Mouse (Mus musculus) heart, adult 11 months (tissue): Measurements from ENCODE around the gene Pim3.

Source experiments
- DNase-seq: peaks from one replicate; pipeline ENCODE4 v3.0.0; 2022

Gene Pim3

GRCm38 (mm10) chr15:88859206-88859970, 2.6 kb upstream of the Pim3 start:
- DNase-seq: peak; percentile 90

GRCm38 (mm10) chr15:88860781-88861180, 1.2 kb upstream of the Pim3 start:
- peak; percentile 95 for DNase-seq

- DNase-seq: peak; percentile 97
Observed at GRCm38 (mm10) chr15:88862881-88863694, 1.1 kb downstream of the Pim3 start.

- peak; percentile 100 for DNase-seq
Observed at GRCm38 (mm10) chr15:88863695-88864231, 1.8 kb downstream of the Pim3 start.

GRCm38 (mm10) chr15:88864270-88865030, 2.5 kb downstream of the Pim3 start:
- peak; percentile 98 for DNase-seq

GRCm38 (mm10) chr15:88865061-88865460, 3.1 kb downstream of the Pim3 start:
- DNase-seq: peak; percentile 95

GRCm38 (mm10) chr15:88865888-88866695, 4.1 kb downstream of the Pim3 start:
- DNase-seq: peak; percentile 93

GRCm38 (mm10) chr15:88866934-88867356, 5.0 kb downstream of the Pim3 start:
- DNase-seq: peak; percentile 95

GRCm38 (mm10) chr15:88867368-88868023, 5.5 kb downstream of the Pim3 start:
- DNase-seq: peak; percentile 99

GRCm38 (mm10) chr15:88868024-88868742, 6.2 kb downstream of the Pim3 start:
- DNase-seq: peak; percentile 99

GRCm38 (mm10) chr15:88870418-88871185, 8.6 kb downstream of the Pim3 start:
- peak; percentile 91 for DNase-seq

- no peak for DNase-seq
Observed at GRCm38 (mm10) chr15:88874061-88874460, 12.1 kb downstream of the Pim3 start.

- no peak for DNase-seq
Observed at GRCm38 (mm10) chr15:88874477-88874876, 12.5 kb downstream of the Pim3 start.

- peak; percentile 99 for DNase-seq
Observed at GRCm38 (mm10) chr15:88875625-88876081, 13.7 kb downstream of the Pim3 start.

- peak; percentile 97 for DNase-seq
Observed at GRCm38 (mm10) chr15:88876155-88877020, 14.4 kb downstream of the Pim3 start.

GRCm38 (mm10) chr15:88877021-88877400, 15.0 kb downstream of the Pim3 start:
- no peak for DNase-seq

GRCm38 (mm10) chr15:88881253-88882044, 19.5 kb downstream of the Pim3 start:
- DNase-seq: no peak

GRCm38 (mm10) chr15:88882851-88883250, 20.9 kb downstream of the Pim3 start:
- DNase-seq: no peak
